Mouse (Mus musculus) MEL (cell line): ENCODE measurements around the gene Mindy3. TPM values are rescaled to one million over a fixed set of nuclear protein-coding genes. Genes with fewer than 3 reads are reported as not detected.

Source experiments
- DNase-seq: peaks from one replicate; pipeline ENCODE4 v3.0.0; 2011; ENCODE audit warnings: low read depth, low spot score
- H3K27ac ChIP-seq: 2 replicates; pipeline ENCODE4 v1.5.1; 2012; ENCODE audit warnings: low read depth, mild to moderate bottlenecking, control low read depth, low read length, moderate library complexity; ENCODE audit not compliant: control insufficient read depth
- H3K27me3 ChIP-seq, 2 experiments: fragments of 150-350 bp in 1 of 2; sonication (generic) in 1 of 2; 2 replicates each; pipeline ENCODE4 v1.6.1; 2012; ENCODE audit warnings: low read length in 2 of 2, mild to moderate bottlenecking in 2 of 2, improper control_type of control experiment in 1 of 2, moderate library complexity in 1 of 2; ENCODE audit not compliant: insufficient read depth in 2 of 2, control insufficient read depth in 1 of 2
- H3K36me3 ChIP-seq, 2 experiments: 2 replicates each; pipeline ENCODE4 v1.6.1; 2012 to 2014; ENCODE audit warnings: low read length in 2 of 2, improper control_type of control experiment in 1 of 2, inconsistent platforms in 1 of 2, mild to moderate bottlenecking in 1 of 2; ENCODE audit not compliant: insufficient read depth in 2 of 2, control insufficient read depth in 1 of 2
- H3K4me1 ChIP-seq, 2 experiments: fragments of 150-350 bp in 1 of 2; sonication (generic) in 1 of 2; 2 replicates each; pipeline ENCODE4 v1.6.1; 2012; ENCODE audit warnings: low read length in 2 of 2, improper control_type of control experiment in 1 of 2, mild to moderate bottlenecking in 1 of 2; ENCODE audit not compliant: insufficient read depth in 2 of 2, control insufficient read depth in 1 of 2
- H3K4me3 ChIP-seq, 2 experiments: fragments of 150-350 bp in 1 of 2; sonication (generic) in 1 of 2; 2 replicates each; pipeline ENCODE4 v1.5.1; 2012; ENCODE audit warnings: low read depth in 2 of 2, low read length in 2 of 2, mild to moderate bottlenecking in 2 of 2, moderate library complexity in 2 of 2, control low read depth in 1 of 2, improper control_type of control experiment in 1 of 2; ENCODE audit not compliant: control insufficient read depth in 1 of 2, insufficient read depth in 1 of 2
- H3K79me2 ChIP-seq: 2 replicates; pipeline ENCODE4 v1.6.1; 2012; ENCODE audit warnings: mild to moderate bottlenecking, low read length, moderate library complexity; ENCODE audit not compliant: control insufficient read depth, poor library complexity, insufficient read depth
- H3K9ac ChIP-seq: 2 replicates; pipeline ENCODE4 v1.6.1; 2012; ENCODE audit warnings: low read depth, mild to moderate bottlenecking, control low read depth, low read length, moderate library complexity; ENCODE audit not compliant: control insufficient read depth, poor library complexity, severe bottlenecking
- H3K9me3 ChIP-seq: fragments of 150-350 bp; sonication (generic); replicated peaks from 2 replicates; pipeline ENCODE4 v1.6.1; 2012; ENCODE audit warnings: mild to moderate bottlenecking, low read length, improper control_type of control experiment, moderate library complexity; ENCODE audit not compliant: insufficient read depth
- BHLHE40 ChIP-seq: IDR thresholded peaks from 2 replicates; pipeline ENCODE4 v1.6.1; 2012; ENCODE audit warnings: low read depth, mild to moderate bottlenecking, inconsistent platforms, low read length, improper control_type of control experiment, borderline replicate concordance
- CHD2 ChIP-seq: IDR thresholded peaks from 2 replicates; pipeline ENCODE4 v1.6.1; 2011; ENCODE audit warnings: low read length, improper control_type of control experiment
- CTCF ChIP-seq, 3 experiments: IDR thresholded peaks in 2 of 3; conservative IDR thresholded peaks in 1 of 3; 2 replicates each; pipeline ENCODE4 v1.5.1; 2011 to 2012; ENCODE audit warnings: low read length in 3 of 3, low read depth in 2 of 3, mild to moderate bottlenecking in 2 of 3, improper control_type of control experiment in 1 of 3, inconsistent platforms in 1 of 3, mixed read lengths in 1 of 3, moderate library complexity in 1 of 3; ENCODE audit not compliant: control insufficient read depth in 1 of 3, insufficient read depth in 1 of 3, poor library complexity in 1 of 3, severe bottlenecking in 1 of 3
- EP300 ChIP-seq, 2 experiments: IDR thresholded peaks; 2 replicates each; pipeline ENCODE4 v1.6.1; 2011; ENCODE audit warnings: improper control_type of control experiment in 2 of 2, low read length in 2 of 2, low read depth in 1 of 2, mild to moderate bottlenecking in 1 of 2
- GABPA ChIP-seq: IDR thresholded peaks from 2 replicates; pipeline ENCODE4 v1.6.1; 2012; ENCODE audit warnings: low read depth, mild to moderate bottlenecking, inconsistent platforms, low read length, improper control_type of control experiment, moderate library complexity
- GATA1 ChIP-seq: IDR thresholded peaks from 2 replicates; pipeline ENCODE4 v1.6.1; 2011; ENCODE audit warnings: low read depth, low read length, improper control_type of control experiment
- HCFC1 ChIP-seq: IDR thresholded peaks from 2 replicates; pipeline ENCODE4 v1.6.1; 2012; ENCODE audit warnings: low read depth, mild to moderate bottlenecking, inconsistent platforms, low read length, improper control_type of control experiment, moderate library complexity
- JUND ChIP-seq: IDR thresholded peaks from 2 replicates; pipeline ENCODE4 v1.6.1; 2011; ENCODE audit warnings: low read depth, mild to moderate bottlenecking, improper control_type of control experiment, low read length
- KAT2A ChIP-seq: conservative IDR thresholded peaks from 2 replicates; pipeline ENCODE4 v1.6.1; 2012; ENCODE audit warnings: low read depth, low read length, improper control_type of control experiment, inconsistent platforms
- MAFK ChIP-seq: IDR thresholded peaks from 2 replicates; pipeline ENCODE4 v1.6.1; 2011; ENCODE audit warnings: low read depth, mild to moderate bottlenecking, low read length, improper control_type of control experiment, borderline replicate concordance
- MAZ ChIP-seq: IDR thresholded peaks from 2 replicates; pipeline ENCODE4 v1.6.1; 2012; ENCODE audit warnings: low read depth, mild to moderate bottlenecking, inconsistent platforms, low read length, improper control_type of control experiment
- MYB ChIP-seq: IDR thresholded peaks from 2 replicates; pipeline ENCODE4 v1.6.1; 2011; ENCODE audit warnings: mild to moderate bottlenecking, low read depth, low read length, improper control_type of control experiment
- NRF1 ChIP-seq: IDR thresholded peaks from 2 replicates; pipeline ENCODE4 v1.6.1; 2014; ENCODE audit warnings: low read depth, mild to moderate bottlenecking, inconsistent platforms, low read length, improper control_type of control experiment, moderate library complexity; ENCODE audit not compliant: poor library complexity, insufficient read depth, severe bottlenecking
- POLR2AphosphoS2 ChIP-seq: IDR thresholded peaks from 2 replicates; pipeline ENCODE4 v1.6.1; 2011; ENCODE audit warnings: low read length, improper control_type of control experiment
- RAD21 ChIP-seq: IDR thresholded peaks from 2 replicates; pipeline ENCODE4 v1.6.1; 2011; ENCODE audit warnings: mild to moderate bottlenecking, low read depth, low read length, improper control_type of control experiment
- SIN3A ChIP-seq: IDR thresholded peaks from 2 replicates; pipeline ENCODE4 v1.6.1; 2012; ENCODE audit warnings: low read length, improper control_type of control experiment, inconsistent platforms
- SMC3 ChIP-seq: IDR thresholded peaks from 2 replicates; pipeline ENCODE4 v1.6.1; 2011; ENCODE audit warnings: low read depth, low read length, improper control_type of control experiment
- USF1 ChIP-seq: IDR thresholded peaks from 2 replicates; pipeline ENCODE4 v1.6.1; 2014; ENCODE audit warnings: low read depth, mild to moderate bottlenecking, inconsistent platforms, low read length, improper control_type of control experiment, moderate library complexity
- ZMIZ1 ChIP-seq: IDR thresholded peaks from 2 replicates; pipeline ENCODE4 v1.6.1; 2012; ENCODE audit warnings: low read depth, mild to moderate bottlenecking, inconsistent platforms, low read length, improper control_type of control experiment, moderate library complexity
- ZNF384 ChIP-seq: IDR thresholded peaks from 2 replicates; pipeline ENCODE4 v1.6.1; 2012; ENCODE audit warnings: low read depth, mild to moderate bottlenecking, inconsistent platforms, low read length, improper control_type of control experiment
- polyA plus RNA-seq, 2 experiments: library from polyadenylated mRNA; stranded (reverse) in 1 of 2; unstranded in 1 of 2; fragments of >175 nt in 1 of 2; fragments of >200 nt in 1 of 2; gene quantifications; 2 replicates each; pipeline versions ENCODE4 v1.2.1 to v1.2.4; 2012; ENCODE audit warnings: low replicate concordance in 2 of 2, low read depth in 1 of 2; ENCODE audit not compliant: insufficient read length in 2 of 2, insufficient read depth in 1 of 2, missing spikeins in 1 of 2
- total RNA-seq: library from RNA; depleted of rRNA; stranded (reverse); fragments of 300-350 nt; gene quantifications from 2 replicates; pipeline ENCODE4 v1.2.3, GENCODE M21; 2012

Mindy3 gene
- total and polyA plus RNA-seq, 3 experiments = 23.8 to 40.6 TPM; not detected in 1

- no peak for DNase-seq
- TF ChIP-seq POLR2AphosphoS2 (no peak), KAT2A (no peak), SIN3A (no peak), ZNF384 (no peak), USF1 (no peak), MYB (no peak), MAFK (no peak)
- Histone ChIP-seq H3K27me3 (no peaks in the 10 kb centered on the region; a peak in 1 of 4 replicates), H3K27ac (no peak overlapping the region), H3K79me2 (no peaks in the 10 kb centered on the region), H3K9ac (no peak overlapping the region), H3K4me1 (no peaks in the 10 kb centered on the region), H3K4me3 (no peak overlapping the region), H3K9me3 (no peaks in the 10 kb centered on the region), H3K36me3 (no peaks in the 10 kb centered on the region)
Measured at GRCm38 (mm10) chr2:12439543-12439942, 20.3 kb upstream of the Mindy3 start.

- Histone ChIP-seq H3K27ac (no peak overlapping the region), H3K79me2 (no peaks in the 10 kb centered on the region), H3K36me3 (no peaks in the 10 kb centered on the region), H3K9me3 (no peaks in the 10 kb centered on the region), H3K9ac (no peak overlapping the region), H3K4me1 (no peaks in the 10 kb centered on the region), H3K27me3 (no peaks in the 10 kb centered on the region; a peak in 1 of 4 replicates)
- peak; percentile 14 for DNase-seq
- TF ChIP-seq HCFC1 = no peak
- peak in 1 of 3 experiments; percentile 39; a peak in 2 of 6 replicates for TF ChIP-seq CTCF (IDR thresholded peaks at IDR 0.05 in 2 of 3, conservative IDR thresholded peaks at IDR 0.05 in 1 of 3; ENCODE audit: control insufficient read depth in 1 of 3, insufficient read depth in 1 of 3, low read depth in 2 of 3, low read length in 3 of 3, poor library complexity in 1 of 3, severe bottlenecking in 1 of 3)
- peak; percentile 54 for TF ChIP-seq RAD21
- peak; percentile 42; the same call in 1 of the 2 replicates for TF ChIP-seq SMC3
- no peak for TF ChIP-seq SIN3A
- no peak for TF ChIP-seq MAZ
- no peak for TF ChIP-seq CHD2
- TF ChIP-seq, all 39 proteins: peak for 3
- no peak overlapping the region for H3K4me3 ChIP-seq
Measured at GRCm38 (mm10) chr2:12438181-12438580, 18.9 kb upstream of the Mindy3 start.

- TF ChIP-seq USF1 (no peak), MAFK (no peak), GABPA (no peak), ZMIZ1 (no peak), BHLHE40 (no peak), EP300 (IDR thresholded peaks at IDR 0.05; ENCODE audit: low read depth in 1 of 2, low read length in 2 of 2) (no peak), NRF1 (no peak), GATA1 (no peak), JUND (no peak)
- Histone ChIP-seq H3K4me1 (no peaks in the 10 kb centered on the region), H3K4me3 (no peak overlapping the region), H3K79me2 (no peaks in the 10 kb centered on the region), H3K27ac (no peak overlapping the region), H3K9me3 (no peaks in the 10 kb centered on the region), H3K36me3 (no peaks in the 10 kb centered on the region), H3K27me3 (no peaks in the 10 kb centered on the region), H3K9ac (no peak overlapping the region)
- DNase-seq = no peak
Measured at GRCm38 (mm10) chr2:12432055-12432454, 12.8 kb upstream of the Mindy3 start.
